Mouse (Mus musculus) neural tube, embryonic 12.5 days (tissue): Measurements from ENCODE around the gene Olfr777. TPM values are rescaled to one million over a fixed set of nuclear protein-coding genes. Genes with fewer than 3 reads are reported as not detected.
"Not testable (repeated sequence)": the region's sequence is repeated elsewhere in the genome, so short reads cannot be mapped to it uniquely, and the experiment has no call there.

Experiments used
- ATAC-seq: fragments of 200-750 bp; cut with Nextera tagmentation; 2 replicates; pipeline ENCODE4 v1.8.0; 2017; ENCODE audit warnings: low read depth, mild to moderate bottlenecking, moderate TSS enrichment, moderate library complexity; ENCODE audit not compliant: low FRiP score
- H3K27ac ChIP-seq: fragments of 300-500 bp; sonication (generic); 2 replicates; pipeline ENCODE4 v1.5.1; 2016
- H3K27me3 ChIP-seq: fragments of 300-500 bp; sonication (generic); replicated peaks from 2 replicates; pipeline ENCODE4 v1.6.1; 2016; ENCODE audit warnings: mild to moderate bottlenecking
- H3K36me3 ChIP-seq: fragments of 300-500 bp; sonication (generic); 2 replicates; pipeline ENCODE4 v1.6.1; 2016; ENCODE audit warnings: mild to moderate bottlenecking
- H3K4me1 ChIP-seq: fragments of 300-500 bp; sonication (generic); 2 replicates; pipeline ENCODE4 v1.6.1; 2016
- H3K4me2 ChIP-seq: fragments of 300-500 bp; sonication (generic); replicated peaks from 2 replicates; pipeline ENCODE4 v1.6.1; 2016; ENCODE audit warnings: mild to moderate bottlenecking
- H3K4me3 ChIP-seq: fragments of 300-500 bp; sonication (generic); 2 replicates; pipeline ENCODE4 v1.5.1; 2016
- H3K9ac ChIP-seq: fragments of 300-500 bp; sonication (generic); 2 replicates; pipeline ENCODE4 v1.6.1; 2016; ENCODE audit warnings: mild to moderate bottlenecking
- H3K9me3 ChIP-seq: fragments of 300-500 bp; sonication (generic); 2 replicates; pipeline ENCODE4 v1.6.1; 2016; ENCODE audit warnings: mild to moderate bottlenecking
- WGBS: fragments of 180-500 bp; shearing (Covaris S2); methylation state at CpG from one replicate; pipeline ENCODE4 v1.1.7; 2016; 5-methylcytosine and 5-hydroxymethylcytosine counted together
- polyA plus RNA-seq: library from polyadenylated mRNA; unstranded; fragments of >200 nt; fragmentation: Nextera tagmentation; extraction: Ambion mirVana; gene quantifications from 2 replicates; pipeline ENCODE4 v1.2.1, GENCODE M21; 2016

Gene Olfr777
- polyA plus RNA-seq, result not detected in 2 replicates

GRCm38 (mm10) chr10:129271081-129271535, at the start of gene Olfr777:
Gene Olfr777 (minus strand): TSS chr10:129271485.
- Histone ChIP-seq H3K9ac (no peak within 1 kb of the TSS), H3K27ac (no peak within 1 kb of the TSS), H3K4me3 (no peak within 1 kb of the TSS), H3K9me3 (no peaks in the 10 kb centered on the region), H3K36me3 (no peaks in the 10 kb centered on the region), H3K4me1 (no peaks in the 10 kb centered on the region), H3K27me3 (no peaks in the 10 kb centered on the region), H3K4me2 (no peak within 1 kb of the TSS)
- ATAC-seq, result no peak
- WGBS, result 97% methylated on average over 2 of the region's 2 CpGs

GRCm38 (mm10) chr10:129317817-129318216, 46.5 kb upstream of the Olfr777 start, which contains the start of gene Olfr780:
Gene Olfr780 (plus strand): TSS chr10:129318117.
- Histone ChIP-seq H3K27ac (no peak within 1 kb of the TSS), H3K9me3 (no peaks in the 10 kb centered on the region), H3K4me1 (no peaks in the 10 kb centered on the region), H3K27me3 (no peaks in the 10 kb centered on the region), H3K4me3 (no peak within 1 kb of the TSS), H3K4me2 (no peak within 1 kb of the TSS), H3K9ac (no peak within 1 kb of the TSS), H3K36me3 (no peaks in the 10 kb centered on the region)
- ATAC-seq, result no peak
- WGBS, result 88% methylated on average over 3 of the region's 3 CpGs

DNA sequence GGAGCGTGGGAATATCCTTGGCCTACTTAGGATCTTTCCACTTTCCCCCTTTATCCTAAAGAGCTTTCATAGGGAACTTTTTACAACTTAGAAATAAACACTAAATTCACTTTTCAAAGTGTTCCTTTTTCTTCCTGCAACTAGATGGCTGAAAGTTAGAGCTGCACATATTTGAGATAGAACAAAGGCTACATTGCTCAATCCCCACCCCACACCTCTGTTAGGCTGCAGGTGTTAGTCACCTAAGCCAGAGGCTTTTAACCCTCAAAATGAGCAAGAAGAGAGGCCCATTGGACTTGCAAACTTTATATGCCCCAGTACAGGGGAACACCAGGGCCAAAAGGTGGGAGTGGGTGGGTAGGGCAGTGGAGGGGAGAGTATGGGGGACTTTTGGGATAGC, 42.2 kb upstream of the Olfr777 start:
- not testable (repeated sequence) for H3K4me3 ChIP-seq, H3K4me1 ChIP-seq, H3K9me3 ChIP-seq, ATAC-seq, H3K9ac ChIP-seq, H3K36me3 ChIP-seq, H3K4me2 ChIP-seq, H3K27ac ChIP-seq, H3K27me3 ChIP-seq
- WGBS, result no CpG with 5 or more reads among the region's 1 CpGs

DNA sequence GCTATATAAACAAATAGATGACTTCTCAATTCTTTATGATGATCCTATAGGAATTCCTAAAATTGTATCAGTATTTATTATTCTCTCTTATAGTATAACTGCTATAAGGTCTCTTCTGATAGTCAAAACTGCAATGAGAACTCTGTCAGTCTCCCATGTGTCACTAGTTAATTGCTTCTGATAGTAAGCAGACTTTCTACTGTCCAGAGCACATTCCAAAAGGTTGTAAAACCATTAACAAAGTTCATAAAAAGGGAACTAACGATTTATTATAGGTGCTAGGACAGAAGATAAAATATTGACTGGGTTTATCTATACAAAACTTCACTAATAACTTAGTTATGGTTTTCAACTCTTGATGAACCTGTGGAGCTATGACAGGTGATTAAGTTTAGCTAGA, 41.7 kb upstream of the Olfr777 start:
- not testable (repeated sequence) for H3K9me3 ChIP-seq, H3K9ac ChIP-seq, ATAC-seq, H3K27me3 ChIP-seq, H3K4me3 ChIP-seq, H3K4me2 ChIP-seq, H3K4me1 ChIP-seq, H3K36me3 ChIP-seq, H3K27ac ChIP-seq
- 66% methylated on average over 1 of the region's 1 CpGs for WGBS

GRCm38 (mm10) chr10:129258827-129259226, 12.5 kb downstream of the Olfr777 start, which contains the start of gene Olfr776:
Gene Olfr776 (plus strand): TSS chr10:129259127.
- no peak within 1 kb of the TSS for H3K4me3 ChIP-seq
- ATAC-seq, result no peak

DNA sequence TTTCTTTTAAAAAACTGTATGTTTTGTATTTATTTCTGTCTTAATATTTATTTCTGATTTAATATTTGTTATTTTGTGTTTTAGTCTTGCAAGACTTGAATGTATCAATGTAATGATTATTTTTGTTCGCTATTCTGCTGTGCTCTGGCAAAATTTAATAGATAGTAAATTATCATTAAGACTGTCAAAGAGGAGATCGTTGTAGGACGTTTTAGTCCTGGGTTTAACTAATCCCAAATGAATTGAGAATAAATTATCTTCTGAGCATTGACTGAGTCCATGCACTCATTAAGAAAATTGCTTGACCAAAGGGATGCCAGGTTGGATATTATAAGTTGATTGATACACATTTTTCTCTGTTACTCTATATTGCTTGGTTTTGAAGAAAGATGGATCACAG, 23.2 kb downstream of the Olfr777 start, which contains the start of gene Olfr775:
TSS of gene Olfr775 (plus strand) at position 301 of the 400 bp plus-strand sequence.
- no peaks in the 10 kb centered on the region for H3K9me3 ChIP-seq
- H3K9ac ChIP-seq, result no peak within 1 kb of the TSS
- ATAC-seq, result no peak
- H3K4me1 ChIP-seq, result no peaks in the 10 kb centered on the region
- H3K27ac ChIP-seq, result no peak within 1 kb of the TSS
- no peaks in the 10 kb centered on the region for H3K36me3 ChIP-seq
- H3K4me3 ChIP-seq, result no peak within 1 kb of the TSS
- WGBS, result 62% methylated on average over 3 of the region's 3 CpGs
- H3K27me3 ChIP-seq, result no peaks in the 10 kb centered on the region
- H3K4me2 ChIP-seq, result no peak within 1 kb of the TSS

More at GRCm38 (mm10) chr10:129258827-129259226, 12.5 kb downstream of the Olfr777 start, which contains the start of gene Olfr776:
- Histone ChIP-seq H3K4me2 (no peak within 1 kb of the TSS), H3K36me3 (no peaks in the 10 kb centered on the region), H3K27ac (no peak within 1 kb of the TSS), H3K27me3 (no peaks in the 10 kb centered on the region), H3K9ac (no peak within 1 kb of the TSS), H3K4me1 (no peaks in the 10 kb centered on the region), H3K9me3 (no peaks in the 10 kb centered on the region)

- H3K4me1 ChIP-seq, result no peaks in the 10 kb centered on the region
- H3K27ac ChIP-seq, result no peak within 1 kb of the TSS
- H3K9ac ChIP-seq, result no peak within 1 kb of the TSS
- no peak within 1 kb of the TSS for H3K4me2 ChIP-seq
- H3K4me3 ChIP-seq, result no peak within 1 kb of the TSS
- no peak for ATAC-seq
- no peaks in the 10 kb centered on the region for H3K9me3 ChIP-seq
- no peaks in the 10 kb centered on the region for H3K27me3 ChIP-seq
- 74% methylated on average over 2 of the region's 2 CpGs for WGBS
- no peaks in the 10 kb centered on the region for H3K36me3 ChIP-seq
Measured at GRCm38 (mm10) chr10:129235904-129236303, 35.4 kb downstream of the Olfr777 start, which contains the start of gene Olfr774. Gene Olfr774 (plus strand): TSS chr10:129236204.

GRCm38 (mm10) chr10:129230737-129231136, 40.5 kb downstream of the Olfr777 start:
- WGBS, result 83% methylated on average over 1 of the region's 1 CpGs
- H3K4me3 ChIP-seq, result no peak overlapping the region
- no peaks in the 10 kb centered on the region for H3K36me3 ChIP-seq
- no peak overlapping the region for H3K4me2 ChIP-seq
- no peak for ATAC-seq
- H3K9ac ChIP-seq, result no peak overlapping the region
- H3K4me1 ChIP-seq, result no peaks in the 10 kb centered on the region
- H3K27ac ChIP-seq, result no peak overlapping the region
- no peaks in the 10 kb centered on the region for H3K9me3 ChIP-seq
- no peaks in the 10 kb centered on the region for H3K27me3 ChIP-seq

Other genes starting within 250 kb of the Olfr777 start
- not detected in 2 replicates for gene Olfr764-ps1, start 231.6 kb downstream of the Olfr777 start, polyA plus RNA-seq
- gene Olfr765, start 221.5 kb downstream of the Olfr777 start, polyA plus RNA-seq, result not detected in 2 replicates
- gene Olfr766-ps1, start 202.5 kb downstream of the Olfr777 start, polyA plus RNA-seq, result not detected in 2 replicates
- not detected in 2 replicates for gene Olfr767, start 188.6 kb downstream of the Olfr777 start, polyA plus RNA-seq
- not detected in 2 replicates for gene Olfr768, start 172.1 kb downstream of the Olfr777 start, polyA plus RNA-seq
- gene Olfr769, start 153.6 kb downstream of the Olfr777 start, polyA plus RNA-seq, result not detected in 2 replicates
- gene Olfr770, start 132.5 kb downstream of the Olfr777 start, polyA plus RNA-seq, result not detected in 2 replicates
- not detected in 2 replicates for gene Olfr771, start 106.7 kb downstream of the Olfr777 start, polyA plus RNA-seq
- gene Olfr772, start 93.6 kb downstream of the Olfr777 start, polyA plus RNA-seq, result not detected in 2 replicates
- gene Olfr773, start 84.1 kb downstream of the Olfr777 start, polyA plus RNA-seq, result not detected in 2 replicates
- gene Olfr774, start 35.3 kb downstream of the Olfr777 start, polyA plus RNA-seq, result not detected in 2 replicates
- gene Olfr775, start 23.1 kb downstream of the Olfr777 start, polyA plus RNA-seq, result not detected in 2 replicates
- gene Olfr776, start 12.4 kb downstream of the Olfr777 start, polyA plus RNA-seq, result not detected in 2 replicates
- gene Olfr780, start 46.6 kb upstream of the Olfr777 start, polyA plus RNA-seq, result not detected in 2 replicates
- gene Olfr781, start 57.4 kb upstream of the Olfr777 start, polyA plus RNA-seq, result not detected in 2 replicates
- gene Olfr782, start 77.4 kb upstream of the Olfr777 start, polyA plus RNA-seq, result not detected in 2 replicates
- gene Olfr784, start 112.6 kb upstream of the Olfr777 start, polyA plus RNA-seq, result 0.06 and 0.19 TPM in 2 replicates
- not detected in 2 replicates for gene Olfr785, start 133.9 kb upstream of the Olfr777 start, polyA plus RNA-seq
- not detected in 2 replicates for gene Olfr786, start 155.8 kb upstream of the Olfr777 start, polyA plus RNA-seq
- gene Olfr787, start 190.4 kb upstream of the Olfr777 start, polyA plus RNA-seq, result not detected in 2 replicates
- not detected in 2 replicates for gene Olfr788, start 199.5 kb upstream of the Olfr777 start, polyA plus RNA-seq
- not detected in 2 replicates for gene Olfr789, start 213.3 kb upstream of the Olfr777 start, polyA plus RNA-seq
- gene Olfr790, start 227.0 kb upstream of the Olfr777 start, polyA plus RNA-seq, result not detected in 2 replicates